In genomic region chr10:63337951-63338836, GRCm38 (mm10) we compare ENCODE assay signal across 8 mouse cellular contexts. TPM values are rescaled to one million over a fixed set of nuclear protein-coding genes. Genes with fewer than 3 reads are reported as not detected.
DNase-seq lines count a peak whose midpoint lies in the region; ATAC-seq lines count a peak whose summit lies in the region.

No protein-coding gene starts in this region.

- peaks cover 25% of the 10 kb centered on the region for H3K4me1 ChIP-seq in hindbrain, embryonic 15.5 days (replicated peaks)

- 1% methylated on average over 99 of the region's 113 CpGs for WGBS in hindbrain, embryonic 15.5 days

- H3K9ac ChIP-seq in hindbrain, embryonic 15.5 days, result peak overlapping the region; percentile 96

- peak overlapping the region; percentile 93 for H3K27ac ChIP-seq in hindbrain, embryonic 15.5 days (replicated peaks)

- DNase-seq in T-cell, adult 2 months (ENCODE audit: low spot score), result peak; percentile 51
- DNase-seq in cerebellum, postnatal 14 days, result peak; percentile 72 to 73
- peak; percentile 49 to 52 for DNase-seq in frontal cortex, postnatal 36 days (ENCODE audit: low spot score in 2 of 2)
- DNase-seq in left cerebral cortex, adult 8-10 months (ENCODE audit: low spot score in 2 of 2), result peak; percentile 16 to 20
- DNase-seq in right cerebral cortex, postnatal 10 days (ENCODE audit: low spot score in 2 of 2), result peak; percentile 47 to 67
- peak; percentile 47 for DNase-seq in urinary bladder, postnatal 25 days (ENCODE audit: low spot score)

- H3K4me3 ChIP-seq in hindbrain, embryonic 15.5 days, result peak overlapping the region; percentile 87

- peak; percentile 88 for ATAC-seq in hindbrain, embryonic 15.5 days (ENCODE audit: low FRiP score, low read depth)
- peak; percentile 54 for ATAC-seq in megakaryocyte, adult 5-6 weeks (ENCODE audit: poor library complexity, severe bottlenecking)

- H3K4me2 ChIP-seq in hindbrain, embryonic 15.5 days, result peak overlapping the region; percentile 85

- H3K36me3 ChIP-seq in hindbrain, embryonic 15.5 days, result peaks cover 10% of the 10 kb centered on the region

- no peaks in the 10 kb centered on the region for H3K27me3 ChIP-seq in hindbrain, embryonic 15.5 days

- H3K9me3 ChIP-seq in hindbrain, embryonic 15.5 days, result no peaks in the 10 kb centered on the region

RNA-seq across cellular contexts. Expression of gene Sirt1, which starts 43.3 kb away (rescaled TPM):
- 4.6 and 5.0 TPM in 2 replicates for polyA plus RNA-seq in hindbrain, embryonic 15.5 days (2015; fragmentation: Nextera tagmentation; extraction: Ambion mirVana)
- total RNA-seq in left cerebral cortex, adult 8-10 months (2022), result 10 to 100 TPM; 14.2 to 16.5 (median 14.7) TPM
- 34.2 and 40.8 TPM in 2 replicates for total RNA-seq in megakaryocyte, adult 5-6 weeks (2015)
- 39.1 and 49.8 TPM in 2 replicates for total RNA-seq in megakaryocyte, adult 5-6 weeks (2017)

RNA-seq across cellular contexts. Expression of gene Dnajc12, which starts 44.0 kb away (rescaled TPM):
- 20.8 and 22.0 TPM in 2 replicates for polyA plus RNA-seq in hindbrain, embryonic 15.5 days (2015; fragmentation: Nextera tagmentation; extraction: Ambion mirVana)
- 10 to 100 TPM; 25.0 to 33.4 (median 27.9) TPM for total RNA-seq in left cerebral cortex, adult 8-10 months (2022)
- 5.1 and 7.1 TPM in 2 replicates for total RNA-seq in megakaryocyte, adult 5-6 weeks (2015)
- 0.69 and 1.7 TPM in 2 replicates for total RNA-seq in megakaryocyte, adult 5-6 weeks (2017)

Comparison
In these comparisons a context has a peak if more than half of its experiments do, and no peak if none do; other contexts are left out.
1. Peak in every context shown above with its lines: DNase-seq, ATAC-seq, H3K4me3 ChIP-seq and H3K27ac ChIP-seq.
2. DNase-seq: peak in every context shown above with its lines; median percentile 72 in cerebellum, postnatal 14 days; 57 in right cerebral cortex, postnatal 10 days; 51 in T-cell, adult 2 months; 50 in frontal cortex, postnatal 36 days; 47 in urinary bladder, postnatal 25 days; 18 in left cerebral cortex, adult 8-10 months.